8 mouse cellular contexts compared by ENCODE assay signal in genomic region chr10:117225094-117225493, GRCm38 (mm10). TPM values are rescaled to one million over a fixed set of nuclear protein-coding genes. Genes with fewer than 3 reads are reported as not detected.
DNase-seq lines count a peak whose midpoint lies in the region; ATAC-seq and TF ChIP-seq lines count a peak whose summit lies in the region.

No protein-coding gene starts in this region.

- no peaks in the 10 kb centered on the region for H3K27me3 ChIP-seq in kidney, embryonic 15.5 days
- H3K27me3 ChIP-seq in hindbrain, embryonic 13.5 days = no peaks in the 10 kb centered on the region

- H3K4me3 ChIP-seq in kidney, embryonic 15.5 days (replicated peaks) = peak overlapping the region; percentile 78; the same call in 1 of the 2 replicates
- H3K4me3 ChIP-seq in hindbrain, embryonic 13.5 days = peak overlapping the region; percentile 68

- intact Hi-C loops in left cerebral cortex, postnatal 10 days (cut with DNase I) = loop anchor here (5.0 to 10.0 kb wide), 2 partner anchors 110 to 212 kb away; no protein-coding TSS in a partner anchor

- peaks cover 18% of the 10 kb centered on the region for H3K4me1 ChIP-seq in kidney, embryonic 15.5 days
- peaks cover 22% of the 10 kb centered on the region for H3K4me1 ChIP-seq in hindbrain, embryonic 13.5 days (replicated peaks)

- H3K4me2 ChIP-seq in kidney, embryonic 15.5 days = peak overlapping the region; percentile 87
- peak overlapping the region; percentile 86 for H3K4me2 ChIP-seq in hindbrain, embryonic 13.5 days

- no peak overlapping the region for H3K9ac ChIP-seq in kidney, embryonic 15.5 days
- H3K9ac ChIP-seq in hindbrain, embryonic 13.5 days = peak overlapping the region; percentile 90; the same call in 1 of the 2 replicates

- WGBS in kidney, embryonic 15.5 days = 60% methylated on average over 8 of the region's 8 CpGs
- 55% methylated on average over 8 of the region's 8 CpGs for WGBS in hindbrain, embryonic 13.5 days

- no peak for DNase-seq in kidney, adult 18-20 months
- peak; percentile 26 for DNase-seq in brain, embryonic 14.5 days (ENCODE audit: low read depth)
- no peak for DNase-seq in left cerebral cortex, postnatal 10 days (ENCODE audit: extremely low spot score in 1 of 2, low spot score in 2 of 2)
- DNase-seq in thymus, adult 18-20 months = no peak

- peaks cover 29% of the 10 kb centered on the region for H3K36me3 ChIP-seq in kidney, embryonic 15.5 days
- peaks cover 24% of the 10 kb centered on the region for H3K36me3 ChIP-seq in hindbrain, embryonic 13.5 days

- TF ChIP-seq CTCF in brain, embryonic 14.5 days (IDR thresholded peaks at IDR 0.05; ENCODE audit: borderline replicate concordance, extremely low read depth, insufficient read depth, insufficient read length) = 0 out of 2 replicates have a peak, but pooled peaks have one; percentile 13

- no peak for TF ChIP-seq POLR2A in brain, embryonic 14.5 days (IDR thresholded peaks at IDR 0.05; ENCODE audit: borderline replicate concordance, extremely low read depth, insufficient read depth, insufficient read length, poor library complexity, severe bottlenecking)

- ATAC-seq in kidney, embryonic 15.5 days (replicated peaks; ENCODE audit: low FRiP score) = no peak
- no peak for ATAC-seq in hindbrain, embryonic 13.5 days (ENCODE audit: low FRiP score)
- 0 out of 2 replicates have a peak, but pooled peaks have one; percentile 16 for ATAC-seq in megakaryocyte-erythroid progenitor cell, adult 5-6 weeks (replicated peaks; ENCODE audit: low FRiP score, low TSS enrichment, poor library complexity, severe bottlenecking)
- ATAC-seq in inflammation-experienced regulatory T-cells, adult 6 months = no peak

- H3K27ac ChIP-seq in kidney, embryonic 15.5 days = no peak overlapping the region
- H3K27ac ChIP-seq in hindbrain, embryonic 13.5 days = peak overlapping the region; percentile 99; the same call in 1 of the 2 replicates

- no peaks in the 10 kb centered on the region for H3K9me3 ChIP-seq in kidney, embryonic 15.5 days (replicated peaks)
- H3K9me3 ChIP-seq in hindbrain, embryonic 13.5 days = no peaks in the 10 kb centered on the region

RNA-seq across cellular contexts. Expression of gene Yeats4, which starts 0.8 kb away (rescaled TPM):
- 68.6 and 71.1 TPM in 2 replicates for polyA plus RNA-seq in kidney, embryonic 15.5 days (2015; fragmentation: Nextera tagmentation; extraction: Ambion mirVana)
- 141 and 146 TPM in 2 replicates for polyA plus RNA-seq in brain, embryonic 14.5 days (2012; rRNA removed)
- polyA plus RNA-seq in hindbrain, embryonic 13.5 days (2015; fragmentation: Nextera tagmentation; extraction: Ambion mirVana) = 126 and 127 TPM in 2 replicates
- 65.0 and 70.8 TPM in 2 replicates for total RNA-seq in megakaryocyte-erythroid progenitor cell, adult 5-6 weeks (2014; fragmentation: Nextera tagmentation)
- 113 and 125 TPM in 2 replicates for total RNA-seq in megakaryocyte-erythroid progenitor cell, adult 5-6 weeks (2017)
- total RNA-seq in left cerebral cortex, postnatal 10 days (2021) = 10 to 100 TPM; 61.2 to 64.2 TPM
- 10 to 100 TPM; 22.8 to 31.7 (median 25.0) TPM for polyA plus RNA-seq in inflammation-experienced regulatory T-cells, adult 6 months (2017; shearing (Covaris generic))

RNA-seq across cellular contexts. Expression of gene 9530003J23Rik, which starts 13.4 kb away (rescaled TPM):
- polyA plus RNA-seq in kidney, embryonic 15.5 days (2015; fragmentation: Nextera tagmentation; extraction: Ambion mirVana) = not detected in 2 replicates
- not detected in 2 replicates for polyA plus RNA-seq in brain, embryonic 14.5 days (2012; rRNA removed)
- polyA plus RNA-seq in hindbrain, embryonic 13.5 days (2015; fragmentation: Nextera tagmentation; extraction: Ambion mirVana) = 0.16 TPM in 1 of 2 replicates, not detected in the other
- total RNA-seq in megakaryocyte-erythroid progenitor cell, adult 5-6 weeks (2014; fragmentation: Nextera tagmentation) = not detected in 2 replicates
- not detected in 2 replicates for total RNA-seq in megakaryocyte-erythroid progenitor cell, adult 5-6 weeks (2017)
- not detected for total RNA-seq in left cerebral cortex, postnatal 10 days (2021)
- polyA plus RNA-seq in inflammation-experienced regulatory T-cells, adult 6 months (2017; shearing (Covaris generic)) = not detected

RNA-seq across cellular contexts. Expression of gene Lyz2, which starts 57.0 kb away (rescaled TPM):
- 70.6 and 78.0 TPM in 2 replicates for polyA plus RNA-seq in kidney, embryonic 15.5 days (2015; fragmentation: Nextera tagmentation; extraction: Ambion mirVana)
- 9.6 and 13.5 TPM in 2 replicates for polyA plus RNA-seq in brain, embryonic 14.5 days (2012; rRNA removed)
- 25.9 and 29.3 TPM in 2 replicates for polyA plus RNA-seq in hindbrain, embryonic 13.5 days (2015; fragmentation: Nextera tagmentation; extraction: Ambion mirVana)
- 0.92 and 84.9 TPM in 2 replicates for total RNA-seq in megakaryocyte-erythroid progenitor cell, adult 5-6 weeks (2014; fragmentation: Nextera tagmentation)
- total RNA-seq in megakaryocyte-erythroid progenitor cell, adult 5-6 weeks (2017) = 45.1 and 63.4 TPM in 2 replicates
- total RNA-seq in left cerebral cortex, postnatal 10 days (2021) = 1 to 10 TPM; 6.7 to 7.6 TPM
- polyA plus RNA-seq in inflammation-experienced regulatory T-cells, adult 6 months (2017; shearing (Covaris generic)) = 10 to 100 TPM in 1 of 3 experiments, 1 to 10 TPM in 2; 1.0 to 40.1 (median 5.3) TPM
